Mouse (Mus musculus): Measurements from ENCODE around the gene Ncam2.
A peak's percentile ranks its signal among the peaks of the same experiment; 100 is the strongest.
"Not testable (repeated sequence)": the region's sequence is repeated elsewhere in the genome, so short reads cannot be mapped to it uniquely, and the experiment has no call there.

Ncam2 gene

DNA sequence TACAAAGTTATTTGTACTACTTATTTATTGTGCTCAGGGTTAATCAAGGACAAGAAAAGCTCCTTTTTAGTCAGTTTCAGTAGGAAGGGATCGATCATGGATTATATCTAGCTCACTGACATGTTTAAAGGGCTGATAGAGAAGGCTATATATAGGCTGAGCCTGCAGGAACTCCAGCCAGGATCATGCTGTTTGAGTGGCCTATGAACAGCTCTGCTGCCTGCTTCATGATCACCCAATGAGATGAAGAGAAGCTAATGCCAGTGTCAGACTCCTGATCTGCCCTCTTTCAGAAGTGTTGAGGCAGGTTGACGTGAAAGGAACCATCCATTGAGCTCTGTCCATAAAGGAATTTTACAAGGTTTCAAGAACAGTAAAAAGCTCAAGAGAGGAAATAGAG is 103.3 kb downstream of the Ncam2 start:
- DNase-seq = no peak

DNA sequence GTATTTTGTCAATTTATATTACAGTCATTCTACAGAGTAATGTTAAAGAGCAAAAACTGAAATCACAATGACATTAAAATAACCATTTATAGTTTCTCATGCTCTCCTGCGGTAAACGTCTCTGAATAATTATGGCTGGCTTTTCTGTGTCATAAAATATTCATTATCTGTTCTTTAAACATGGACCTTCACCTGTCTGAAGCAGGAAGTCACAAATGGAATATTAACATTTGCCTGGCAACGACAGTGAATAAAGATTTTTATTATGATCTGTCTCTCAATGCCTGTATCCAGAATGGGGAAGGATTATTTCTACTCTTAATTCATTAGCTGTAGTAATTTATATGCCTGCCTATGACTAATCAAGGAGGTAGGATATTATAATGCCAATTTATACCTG is 108.7 kb downstream of the Ncam2 start:
- DNase-seq = no peak

DNA sequence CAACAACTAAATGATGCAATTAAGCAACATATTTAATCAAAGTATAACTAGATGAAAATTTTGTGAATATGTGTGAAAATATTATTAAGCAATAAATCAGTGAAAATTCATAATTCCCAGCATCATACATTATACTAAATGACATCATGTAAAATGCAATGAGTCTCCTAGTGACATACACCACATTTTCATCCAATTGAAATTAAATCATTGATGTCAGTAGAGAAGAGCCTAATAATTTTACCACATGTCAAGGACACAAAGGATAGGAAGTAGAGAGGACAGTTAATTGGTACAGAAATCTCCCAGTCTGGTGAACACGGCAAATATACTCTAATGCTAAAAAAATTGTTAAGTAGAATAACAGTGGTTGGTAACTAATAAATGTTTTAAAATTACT is 118.5 kb downstream of the Ncam2 start:
- DNase-seq = no peak

DNA sequence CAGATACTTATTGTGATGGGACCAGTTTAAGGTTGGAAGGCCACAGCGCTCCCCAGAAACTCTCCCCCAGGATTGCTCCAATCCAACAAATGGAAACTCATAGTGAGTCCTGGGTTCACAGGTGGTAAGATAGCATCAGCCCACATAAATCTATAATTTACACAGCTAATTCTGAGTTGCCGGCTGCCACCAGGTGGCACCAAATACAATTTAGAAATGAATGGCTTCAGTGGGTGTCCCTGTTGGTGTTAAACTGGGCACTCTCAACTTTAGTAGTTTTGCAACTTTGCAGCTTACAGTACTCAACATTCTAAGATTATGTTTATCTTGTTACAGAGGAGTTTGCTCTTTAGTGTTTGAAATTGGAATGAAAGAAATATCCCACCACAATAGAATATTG is 130.0 kb downstream of the Ncam2 start:
- peak; percentile 48 for DNase-seq

DNA sequence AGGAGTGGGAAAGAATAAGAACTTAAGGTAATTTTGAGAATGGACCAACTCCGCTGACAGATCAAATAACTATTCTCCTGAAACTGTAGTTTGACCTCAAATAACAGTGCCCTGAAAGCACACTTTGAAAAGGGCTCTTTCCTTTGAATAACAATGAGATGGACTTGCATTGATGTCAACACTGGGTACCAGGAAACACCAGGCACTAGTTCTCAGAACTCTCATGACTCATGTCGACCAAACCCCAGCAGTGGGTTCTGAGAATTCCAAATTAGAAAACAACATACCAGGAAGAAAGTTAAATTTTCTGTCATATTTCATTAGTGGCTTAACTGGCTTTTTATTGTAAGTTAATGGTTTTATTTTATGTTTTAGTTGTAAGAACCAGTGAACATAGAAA is 165.4 kb downstream of the Ncam2 start:
- DNase-seq = no peak

DNA sequence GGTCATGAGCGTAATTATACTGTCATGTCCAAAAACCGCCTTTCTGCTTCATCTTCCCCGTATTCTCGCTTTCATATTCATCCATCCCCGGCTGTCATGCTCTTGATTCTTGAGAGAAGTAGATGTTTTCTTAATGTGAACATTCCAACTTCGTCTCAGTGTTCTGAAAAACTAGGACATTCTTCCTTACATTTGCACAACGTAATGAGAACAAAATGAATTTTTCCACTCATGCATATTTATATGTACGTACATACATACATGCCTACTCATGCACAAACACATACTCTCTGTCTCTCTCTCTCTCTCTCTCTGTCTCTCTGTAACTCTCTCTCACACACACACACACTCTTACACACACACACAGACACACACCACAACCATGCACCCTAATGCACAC is 173.7 kb downstream of the Ncam2 start:
- DNase-seq = no peak

DNA sequence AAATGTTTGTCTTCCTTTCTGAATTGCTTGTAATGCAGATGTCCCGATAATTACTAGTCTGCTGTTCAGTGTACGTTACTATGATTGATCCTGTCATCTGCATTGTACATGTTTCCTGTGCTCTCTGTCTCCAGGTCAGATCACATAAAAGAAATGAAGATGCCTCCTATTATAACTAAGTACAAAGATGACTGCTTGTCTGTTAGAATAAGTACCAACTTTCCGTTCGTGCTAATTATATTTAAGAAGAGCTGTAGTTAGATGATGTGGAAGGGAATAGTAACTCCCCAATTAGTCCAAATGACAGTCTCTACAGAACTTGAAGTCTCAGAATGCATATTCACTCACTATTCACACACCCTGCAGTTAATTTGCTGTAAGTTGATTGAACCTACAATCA is 179.9 kb downstream of the Ncam2 start:
- DNase-seq = no peak

DNA sequence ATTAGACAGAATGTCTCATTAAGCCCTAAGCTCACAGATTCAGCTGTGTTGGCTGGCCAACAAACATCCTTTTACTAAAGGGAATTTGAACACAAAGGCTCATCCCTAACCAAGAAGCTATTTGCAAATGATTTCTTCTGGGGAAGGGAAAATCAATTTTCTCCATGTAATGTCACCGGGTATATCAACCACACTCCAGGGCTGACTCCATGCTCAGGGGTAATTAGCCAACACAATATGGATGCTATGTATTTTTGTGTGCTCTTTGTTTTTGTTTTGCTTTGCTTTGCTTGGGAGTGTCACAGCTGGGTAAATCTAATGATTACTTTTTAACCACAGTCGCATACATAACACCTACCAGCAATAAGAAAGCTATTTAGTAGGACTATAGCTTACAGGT is 188.1 kb downstream of the Ncam2 start:
- no peak for DNase-seq

DNA sequence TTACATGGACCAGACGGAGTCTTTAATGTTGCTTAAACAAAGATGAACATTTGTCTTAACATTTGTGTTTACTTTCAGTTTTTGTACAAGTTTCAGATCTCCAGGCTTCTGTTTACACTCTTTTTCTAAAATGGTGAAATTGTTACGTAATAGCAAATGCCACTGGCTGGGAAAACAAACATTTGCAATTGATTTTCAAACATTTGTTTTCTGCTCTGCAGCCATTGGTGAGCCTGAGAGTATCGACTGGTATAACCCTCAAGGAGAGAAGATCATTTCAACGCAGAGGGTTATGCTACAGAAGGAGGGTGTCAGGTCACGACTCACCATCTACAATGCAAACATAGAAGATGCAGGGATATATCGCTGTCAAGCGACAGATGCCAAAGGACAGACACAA is 234.1 kb downstream of the Ncam2 start:
- no peak for DNase-seq

DNA sequence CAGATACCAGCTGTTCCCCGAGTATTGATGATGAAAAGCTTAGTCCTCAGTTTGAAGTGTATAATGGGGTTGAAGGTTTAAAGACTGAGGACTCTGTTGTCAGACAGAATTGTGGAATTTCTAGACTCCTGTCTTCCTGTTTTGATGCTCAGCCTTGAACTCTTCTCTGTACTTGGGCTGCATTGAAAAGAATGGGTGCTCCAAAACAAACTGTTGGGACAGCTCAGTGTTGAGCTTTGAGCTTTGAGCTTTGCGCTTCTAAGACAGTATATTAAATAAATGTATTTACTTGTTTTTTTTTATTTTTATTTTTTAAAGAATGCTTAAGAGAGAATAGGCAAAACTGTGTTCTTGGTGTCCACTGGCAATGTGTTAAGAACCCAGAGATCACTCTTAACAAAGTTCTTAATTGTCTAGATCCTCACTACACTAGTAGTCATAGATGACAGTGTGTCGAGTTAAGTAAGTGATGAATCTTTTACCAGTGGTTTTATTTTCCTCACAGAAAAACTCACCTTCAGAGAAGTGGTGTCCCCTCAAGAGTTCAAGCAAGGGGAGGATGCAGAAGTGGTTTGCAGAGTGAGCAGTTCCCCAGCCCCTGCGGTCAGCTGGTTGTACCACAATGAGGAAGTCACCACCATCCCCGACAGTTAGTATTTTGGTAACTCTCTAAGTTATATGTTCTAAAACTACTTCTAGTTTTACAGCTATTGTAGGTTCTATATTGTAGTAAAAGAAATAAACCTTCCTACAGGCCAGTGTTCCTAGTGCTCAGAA is 236.8 kb downstream of the Ncam2 start:
- no peak for DNase-seq

DNA sequence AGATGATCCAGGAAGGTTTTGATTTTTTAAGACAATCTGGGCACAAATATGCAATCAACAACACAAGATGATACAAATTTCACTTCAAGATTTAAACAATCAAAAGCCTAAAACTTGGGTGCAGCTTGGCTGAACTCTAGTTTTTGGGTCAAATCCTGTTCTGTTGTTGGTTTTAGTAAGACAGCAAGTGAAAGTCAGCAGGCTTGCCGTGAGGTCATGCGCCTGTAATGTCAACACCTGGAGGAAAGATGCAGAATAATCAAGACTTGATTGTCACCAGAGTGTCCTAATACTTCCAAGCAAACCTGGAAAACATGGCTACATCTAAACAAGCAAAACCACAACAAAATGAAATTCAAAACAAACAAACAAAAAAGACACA is 237.4 kb downstream of the Ncam2 start:
- DNase-seq = no peak

DNA sequence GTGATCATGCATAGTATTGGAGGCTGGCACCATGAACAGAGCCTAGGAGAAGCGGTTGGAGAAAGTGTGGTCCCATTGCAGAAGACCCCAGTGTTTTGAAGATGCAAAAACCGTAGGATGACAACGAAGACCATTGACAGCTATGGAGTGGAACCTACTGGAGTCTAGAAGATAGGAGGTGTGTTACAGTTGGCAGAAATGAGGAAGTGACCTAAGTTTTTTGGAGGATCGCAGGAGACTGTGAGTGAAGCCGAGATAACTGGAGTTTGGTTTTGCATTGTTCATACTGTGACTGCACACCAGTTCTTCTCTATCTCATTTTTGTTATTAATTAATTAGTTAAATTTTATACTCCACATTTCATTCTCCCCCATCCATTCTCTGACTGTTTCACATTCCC is 250.4 kb downstream of the Ncam2 start:
- DNase-seq = no peak

DNA sequence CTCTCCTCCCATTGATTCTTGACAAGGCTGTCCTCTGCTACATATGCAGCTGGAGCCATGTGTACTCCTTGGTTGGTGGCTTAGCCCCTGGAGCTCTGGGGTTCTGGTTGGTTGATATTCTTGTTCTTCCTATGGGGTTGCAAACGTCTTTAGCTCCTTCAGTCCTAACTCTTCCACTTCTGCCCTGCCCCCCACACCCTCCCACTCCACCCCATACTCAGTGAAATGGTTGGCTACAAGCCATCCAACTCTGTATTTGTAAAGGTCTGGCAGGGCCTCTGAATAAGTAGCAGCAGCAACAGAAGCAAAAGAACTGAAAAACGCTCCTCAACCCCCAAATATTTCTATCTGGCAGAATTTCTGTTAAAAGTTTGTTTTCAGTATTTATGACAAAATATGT is 252.5 kb downstream of the Ncam2 start:
- DNase-seq = no peak

DNA sequence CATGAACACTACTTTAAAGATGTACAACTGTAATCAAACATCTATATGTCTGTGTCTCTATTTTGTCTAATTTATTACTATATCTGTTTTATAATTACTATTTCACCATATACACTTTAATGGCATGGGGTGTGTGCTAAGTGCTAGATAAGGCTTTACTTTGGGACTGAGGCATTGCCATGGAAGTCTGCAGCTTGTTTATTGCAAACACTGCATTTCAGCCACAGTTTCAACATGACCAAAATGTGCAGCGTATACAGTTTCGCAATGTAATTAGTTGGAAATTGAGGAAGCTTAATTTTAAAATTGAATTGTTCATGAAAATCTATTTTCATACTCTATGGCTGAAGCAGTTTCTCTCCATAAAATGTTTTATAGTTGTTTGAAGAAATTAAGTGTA is 254.0 kb downstream of the Ncam2 start:
- no peak for DNase-seq

DNA sequence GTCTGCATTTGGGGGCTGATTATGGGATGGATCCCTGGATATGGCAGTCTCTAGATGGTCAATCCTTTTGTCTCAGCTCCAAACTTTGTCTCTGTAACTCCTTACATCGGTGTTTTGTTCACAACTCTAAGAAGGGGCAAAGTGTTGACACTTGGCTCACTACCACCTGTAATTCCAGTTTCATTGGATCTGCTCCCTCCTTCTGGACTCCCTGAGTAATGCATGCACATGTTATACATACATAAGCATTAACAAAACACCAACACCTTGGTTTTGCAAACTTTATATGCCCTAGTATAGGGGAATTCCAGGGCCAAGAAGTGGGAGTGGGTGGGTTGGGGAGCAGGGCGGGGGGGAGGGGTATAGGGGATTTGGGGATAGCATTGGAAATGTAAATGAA is 262.2 kb downstream of the Ncam2 start:
- DNase-seq = not testable (repeated sequence)

DNA sequence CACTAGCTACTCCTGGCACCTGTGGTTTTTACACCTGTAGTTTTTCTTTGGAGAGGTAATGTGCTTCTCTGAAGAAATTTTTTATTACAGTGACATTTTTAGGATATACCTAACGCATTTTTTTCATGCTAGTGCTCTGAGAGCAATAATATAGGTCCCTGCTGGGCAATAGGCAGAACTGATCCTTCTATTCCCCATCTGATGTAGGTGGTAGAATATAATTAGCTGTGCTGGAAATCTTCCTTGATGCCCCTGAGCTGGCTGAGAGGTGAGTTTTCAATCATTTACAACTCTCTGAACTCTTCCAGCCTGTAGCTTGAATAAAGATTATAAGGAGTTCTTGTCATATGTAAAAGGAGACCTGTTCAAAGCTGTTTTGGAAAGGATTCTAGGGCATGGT is 272.4 kb downstream of the Ncam2 start:
- DNase-seq = no peak

DNA sequence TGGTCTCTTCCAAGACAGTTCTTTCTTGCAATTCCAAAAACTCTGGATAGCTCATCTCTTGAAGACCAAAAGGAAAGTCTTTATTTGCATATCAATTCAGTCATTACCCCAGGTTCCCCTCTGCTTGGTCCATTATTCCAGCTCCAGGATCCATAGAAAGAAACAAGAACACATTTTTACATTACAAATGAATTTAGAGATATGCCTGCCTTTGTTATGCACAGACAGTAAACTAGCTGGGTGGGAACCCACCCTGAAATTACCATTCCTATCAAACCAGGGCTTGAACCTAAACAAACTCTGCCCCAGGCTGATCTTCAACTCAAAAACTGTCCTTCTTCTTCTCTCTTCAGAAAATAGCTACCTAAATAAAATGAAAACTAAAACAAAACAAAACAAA is 280.6 kb downstream of the Ncam2 start:
- no peak for DNase-seq

DNA sequence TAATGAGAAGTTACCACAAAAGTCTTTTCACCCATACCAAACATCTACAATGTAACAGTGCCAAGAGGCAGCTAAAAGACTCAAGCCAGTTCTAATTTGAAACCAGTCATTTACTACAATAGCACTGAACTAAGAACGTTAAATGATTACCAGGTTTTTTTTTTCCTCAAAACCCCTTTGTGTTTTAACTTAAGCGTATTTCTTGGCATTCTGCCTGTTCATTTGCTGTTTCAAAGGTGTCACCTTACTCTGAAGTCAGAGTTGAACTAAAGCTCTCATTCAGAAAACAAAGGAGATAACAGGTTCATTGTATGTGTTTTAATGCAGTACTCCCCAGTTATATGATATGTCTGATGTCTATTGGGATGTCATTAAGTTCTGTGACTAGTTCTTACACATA is 295.6 kb downstream of the Ncam2 start:
- no peak for DNase-seq

DNA sequence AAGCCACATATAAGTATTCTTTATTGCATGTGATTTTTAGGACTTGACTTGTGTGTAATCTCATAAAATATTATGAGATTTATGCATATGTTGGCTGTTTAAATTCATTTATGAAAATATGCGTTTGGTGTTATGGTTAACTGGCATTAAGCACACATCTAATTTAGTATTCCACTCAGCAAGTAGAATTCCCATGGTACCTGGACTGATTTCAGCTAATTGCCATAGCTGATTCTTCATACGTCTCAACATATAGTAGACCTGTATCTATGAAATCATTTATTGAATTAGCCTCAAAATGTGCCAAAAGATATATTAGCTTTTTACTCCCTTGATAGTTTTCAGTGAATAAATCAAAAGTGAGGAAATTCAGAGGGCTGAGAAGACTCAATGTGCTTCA is 302.1 kb downstream of the Ncam2 start:
- DNase-seq = no peak

DNA sequence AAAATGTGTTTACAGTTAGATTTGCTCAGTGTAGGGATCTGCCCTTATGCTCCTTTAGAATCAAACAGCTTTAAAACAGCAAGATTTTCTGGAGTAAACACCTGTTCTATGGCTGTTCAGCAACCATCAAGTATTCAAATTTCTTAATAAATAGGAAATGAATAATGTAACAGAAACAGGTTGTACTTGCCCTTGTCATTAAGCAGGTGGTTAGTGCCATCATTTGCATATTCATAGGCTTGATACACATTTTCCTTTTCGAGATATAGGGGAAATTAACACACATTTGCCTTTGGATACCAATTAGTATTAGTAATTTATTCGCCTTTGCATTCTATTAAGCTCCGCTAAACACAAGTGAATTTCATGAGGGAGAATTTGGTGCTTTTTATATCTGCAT is 335.7 kb downstream of the Ncam2 start:
- DNase-seq = no peak

DNA sequence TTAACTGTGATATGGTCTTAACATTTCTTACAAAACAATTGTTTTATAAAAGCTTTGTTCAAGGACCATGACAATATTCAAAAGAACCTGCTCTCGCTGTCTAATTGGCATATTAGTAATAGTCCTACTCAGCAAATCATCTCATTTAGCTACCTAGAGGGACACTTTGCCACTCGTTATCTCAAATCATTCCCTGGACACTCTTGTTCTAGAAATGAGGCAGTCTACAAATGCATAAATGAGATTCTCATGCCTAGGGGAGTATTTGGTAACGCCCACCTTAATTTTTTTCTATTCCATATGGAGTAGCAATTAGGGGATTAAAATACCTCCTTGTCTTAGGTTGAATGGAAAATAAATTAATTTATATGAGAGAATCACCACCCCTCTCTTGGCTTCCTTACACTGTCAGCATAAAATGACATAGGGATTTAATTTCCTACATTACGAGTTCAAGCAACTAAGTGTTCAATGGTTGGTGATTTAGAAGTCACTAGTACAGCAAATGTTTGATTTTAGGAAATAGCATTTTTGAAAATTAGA is 387.1 kb downstream of the Ncam2 start:
- DNase-seq = no peak

DNA sequence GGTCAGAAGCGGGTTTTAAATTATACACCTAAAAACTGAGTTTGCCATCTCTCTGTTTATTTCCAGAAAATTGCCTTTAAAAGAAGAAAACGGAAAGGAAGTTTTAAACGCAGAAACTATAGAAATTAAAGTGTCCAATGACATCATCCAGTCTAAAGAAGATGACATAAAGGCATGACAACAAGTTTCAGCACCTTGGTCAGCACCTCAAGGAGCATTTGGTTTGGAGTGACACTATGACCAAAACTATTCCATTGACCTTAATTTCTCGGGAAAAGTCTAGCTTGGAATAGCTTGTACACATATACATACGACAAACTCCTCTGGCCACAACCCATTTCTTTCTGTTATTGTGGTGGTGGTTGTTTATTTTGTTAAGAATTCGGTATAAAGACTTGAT is 422.8 kb downstream of the Ncam2 start:
- DNase-seq = no peak

DNA sequence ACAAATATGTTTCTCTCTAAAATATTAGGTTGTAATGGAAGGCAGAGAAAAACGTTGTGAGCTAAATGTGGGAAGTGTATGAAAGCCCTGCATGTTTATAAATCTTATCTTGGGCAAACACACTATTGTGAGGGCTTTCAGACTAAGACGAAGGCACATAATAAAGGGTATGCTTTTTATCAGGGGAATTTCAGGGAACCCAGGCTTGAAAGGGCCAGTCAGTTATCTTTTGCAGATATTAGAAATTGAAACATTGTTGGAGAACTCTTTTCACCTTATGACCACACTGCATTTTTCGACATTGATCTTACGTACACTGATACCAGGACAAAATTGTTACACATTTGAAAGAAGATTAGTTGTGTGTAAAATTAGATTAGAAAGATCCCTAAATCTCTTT is 423.3 kb downstream of the Ncam2 start:
- DNase-seq = no peak

DNA sequence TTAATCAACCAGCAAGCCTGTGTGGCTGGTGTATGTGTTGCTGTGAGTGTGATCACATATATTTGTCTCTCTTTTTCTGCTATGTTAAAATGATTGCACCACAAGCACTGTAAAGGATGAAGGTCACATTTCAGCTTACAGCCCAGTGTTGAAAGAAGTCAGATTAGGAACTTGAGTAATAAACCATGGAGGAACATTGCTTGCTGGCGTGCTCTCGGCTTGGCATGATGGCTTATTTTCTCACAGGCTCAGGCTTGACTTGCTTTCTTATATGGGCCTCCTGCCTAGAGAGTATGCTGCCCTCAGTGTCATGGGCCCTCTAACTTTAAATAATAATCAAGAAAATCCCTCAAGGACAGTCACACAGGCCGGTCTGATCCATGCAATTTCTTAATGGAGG is 449.8 kb downstream of the Ncam2 start:
- no peak for DNase-seq

DNA sequence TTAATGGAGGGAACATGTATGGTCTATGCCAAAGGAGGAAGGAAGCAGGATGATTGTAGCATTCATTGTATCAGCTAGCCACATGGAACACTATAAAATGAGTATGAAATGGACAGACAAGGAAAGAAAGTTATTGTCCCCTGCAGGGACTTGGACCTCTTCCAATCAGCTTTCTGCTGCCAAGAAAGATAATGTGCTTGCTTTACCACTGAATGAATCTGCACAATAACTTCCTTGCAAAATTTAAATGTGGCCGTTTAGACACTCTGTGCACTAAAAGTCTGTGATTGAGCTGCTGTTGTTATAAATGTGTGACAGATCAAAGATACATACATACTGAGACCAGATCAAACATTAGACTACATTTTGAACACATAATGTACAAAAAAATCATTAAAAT is 451.1 kb downstream of the Ncam2 start:
- no peak for DNase-seq
